Mouse (Mus musculus) c-Kit-positive CD71-negative TER-119-negative erythroid progenitor cells, embryonic 14.5 days (primary cell): Measurements from ENCODE around the gene Erbb3.
"Not testable (repeated sequence)": the region's sequence is repeated elsewhere in the genome, so short reads cannot be mapped to it uniquely, and the experiment has no call there.

Source experiments
- DNase-seq: peaks from one replicate; pipeline ENCODE4 v3.0.0-alpha.2; 2013; ENCODE audit warnings: low read depth

The Erbb3 gene

GRCm38 (mm10) chr10:128556963-128557362, 32.5 kb downstream of the Erbb3 start:
- DNase-seq: no peak

- DNase-seq: no peak
Measured at GRCm38 (mm10) chr10:128556286-128556685, 33.2 kb downstream of the Erbb3 start.

- DNase-seq: not testable (repeated sequence)
Measured at GRCm38 (mm10) chr10:128555567-128555966, 33.9 kb downstream of the Erbb3 start.

- not testable (repeated sequence) for DNase-seq
Measured at GRCm38 (mm10) chr10:128550144-128550823, 39.2 kb downstream of the Erbb3 start.

GRCm38 (mm10) chr10:128549682-128550057, 39.8 kb downstream of the Erbb3 start:
- DNase-seq: not testable (repeated sequence)

- DNase-seq: peak; percentile 96
Measured at GRCm38 (mm10) chr10:128548947-128549681, 40.3 kb downstream of the Erbb3 start, which contains the start of gene Rpl41. TSS of gene Rpl41 (minus strand) at chr10:128549305.

GRCm38 (mm10) chr10:128548051-128548791, 41.2 kb downstream of the Erbb3 start:
- DNase-seq: not testable (repeated sequence)

GRCm38 (mm10) chr10:128547361-128548032, 42.0 kb downstream of the Erbb3 start, which contains the start of gene Zc3h10:
TSS of gene Zc3h10 (minus strand) at chr10:128547774.
- DNase-seq: peak; percentile 96

GRCm38 (mm10) chr10:128546787-128547186, 42.7 kb downstream of the Erbb3 start:
- DNase-seq: no peak

GRCm38 (mm10) chr10:128546361-128546760, 43.1 kb downstream of the Erbb3 start:
- peak; percentile 40 for DNase-seq

GRCm38 (mm10) chr10:128545570-128545898, 43.9 kb downstream of the Erbb3 start:
- no peak for DNase-seq

GRCm38 (mm10) chr10:128544674-128545569, 44.5 kb downstream of the Erbb3 start:
- DNase-seq: no peak

GRCm38 (mm10) chr10:128544151-128544657, 45.2 kb downstream of the Erbb3 start:
- DNase-seq: no peak

- no peak for DNase-seq
Measured at GRCm38 (mm10) chr10:128543100-128543499, 46.4 kb downstream of the Erbb3 start.

- DNase-seq: no peak
Measured at GRCm38 (mm10) chr10:128538340-128538870, 51.0 kb downstream of the Erbb3 start.

GRCm38 (mm10) chr10:128536266-128536940, 53.0 kb downstream of the Erbb3 start:
- DNase-seq: peak; percentile 98

- DNase-seq: no peak
Measured at GRCm38 (mm10) chr10:128535624-128536265, 53.7 kb downstream of the Erbb3 start.

- DNase-seq: no peak
Measured at GRCm38 (mm10) chr10:128535206-128535605, 54.2 kb downstream of the Erbb3 start.
